Mouse (Mus musculus) CH12.LX (cell line): ENCODE data around the gene Th.

ENCODE experiments used
- CTCF ChIP-seq, 2 experiments: IDR thresholded peaks in 1 of 2; conservative IDR thresholded peaks in 1 of 2; 2 replicates each; pipeline ENCODE4 v1.5.1; 2011 to 2012; ENCODE audit warnings: low read depth in 2 of 2, low read length in 2 of 2, improper control_type of control experiment in 1 of 2, inconsistent platforms in 1 of 2, mild to moderate bottlenecking in 1 of 2, moderate library complexity in 1 of 2
- MYC ChIP-seq: IDR thresholded peaks from 2 replicates; pipeline ENCODE4 v1.6.1; 2011; ENCODE audit warnings: low read depth, mild to moderate bottlenecking, improper control_type of control experiment, low read length
- RAD21 ChIP-seq: IDR thresholded peaks from 2 replicates; pipeline ENCODE4 v1.6.1; 2011; ENCODE audit warnings: low read depth, mild to moderate bottlenecking, low read length, improper control_type of control experiment, moderate library complexity

- peak; percentile 55 to 80; a peak in 3 of 4 replicates for TF ChIP-seq CTCF (conservative IDR thresholded peaks at IDR 0.05 in 1 of 2, IDR thresholded peaks at IDR 0.05 in 1 of 2; ENCODE audit: low read depth in 2 of 2, low read length in 2 of 2)
- TF ChIP-seq RAD21 = peak; percentile 66
- TF ChIP-seq MYC = no peak
These were observed 80.2 kb downstream of the Th start for GRCm38 (mm10) chr7:142850681-142851080.
